Mouse (Mus musculus): ENCODE measurements around the gene Npr2. TPM values are rescaled to one million over a fixed set of nuclear protein-coding genes. Genes with fewer than 3 reads are reported as not detected.

Npr2 gene
- polyA plus RNA-seq, 1 experiment: 65.6 TPM

DNA sequence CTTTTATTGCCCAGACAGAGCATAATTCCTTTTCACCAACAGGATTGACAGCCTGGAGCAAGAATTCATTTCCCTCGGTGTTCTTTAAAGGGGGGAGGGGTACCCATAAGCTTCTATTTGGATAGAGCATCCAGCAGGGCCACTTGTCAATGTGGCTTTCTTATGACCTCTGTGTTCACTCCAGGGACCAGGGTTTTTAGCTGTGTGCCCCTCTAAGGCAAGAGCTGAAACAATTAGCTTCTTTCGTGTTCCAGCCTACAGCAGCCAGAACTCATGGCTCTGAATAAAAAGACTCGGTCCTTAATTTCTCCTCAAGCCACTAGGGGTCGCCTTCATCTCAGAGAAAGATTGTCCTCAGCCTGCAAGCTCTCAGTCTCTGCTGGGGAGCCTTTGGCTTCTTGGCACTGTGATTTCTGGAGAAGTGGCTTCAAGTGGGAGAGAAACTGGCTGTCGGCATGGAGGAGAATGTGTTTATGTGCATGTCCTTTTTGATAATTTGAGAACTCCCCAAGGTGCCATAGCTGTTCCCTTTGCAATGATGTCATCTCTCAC lies 1.6 kb upstream of the Npr2 start:
- TF ChIP-seq CTCF (IDR thresholded peaks at IDR 0.05; ENCODE audit: borderline replicate concordance, extremely low read depth, insufficient read depth, insufficient read length) (peak; percentile 88), POLR2A (IDR thresholded peaks at IDR 0.05; ENCODE audit: borderline replicate concordance, extremely low read depth, insufficient read depth, insufficient read length, poor library complexity, severe bottlenecking) (no peak)
- DNase-seq (ENCODE audit: low read depth): peak; percentile 96

DNA sequence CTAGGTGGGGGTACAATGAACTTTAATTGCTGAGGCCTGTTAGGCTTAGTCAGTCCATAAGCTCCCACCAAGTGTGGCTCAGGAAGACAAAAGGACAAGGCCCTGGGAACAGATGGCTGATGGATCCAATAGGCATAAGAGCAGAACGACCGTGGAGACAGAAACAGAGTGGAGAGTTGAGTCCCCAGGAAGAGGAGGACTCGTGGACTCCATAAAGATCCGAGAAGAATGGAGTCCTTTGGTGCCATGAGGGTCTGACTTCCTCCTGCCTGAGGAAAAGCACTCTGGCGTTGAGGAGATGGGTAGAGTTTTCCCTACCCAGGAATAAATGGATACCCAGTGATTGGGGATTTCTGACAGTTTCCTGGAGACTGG lies 1.1 kb upstream of the Npr2 start:
- TF ChIP-seq CTCF (IDR thresholded peaks at IDR 0.05; ENCODE audit: borderline replicate concordance, extremely low read depth, insufficient read depth, insufficient read length) (no peak), POLR2A (IDR thresholded peaks at IDR 0.05; ENCODE audit: borderline replicate concordance, extremely low read depth, insufficient read depth, insufficient read length, poor library complexity, severe bottlenecking) (no peak)
- peak; percentile 56 for DNase-seq (ENCODE audit: low read depth)

DNA sequence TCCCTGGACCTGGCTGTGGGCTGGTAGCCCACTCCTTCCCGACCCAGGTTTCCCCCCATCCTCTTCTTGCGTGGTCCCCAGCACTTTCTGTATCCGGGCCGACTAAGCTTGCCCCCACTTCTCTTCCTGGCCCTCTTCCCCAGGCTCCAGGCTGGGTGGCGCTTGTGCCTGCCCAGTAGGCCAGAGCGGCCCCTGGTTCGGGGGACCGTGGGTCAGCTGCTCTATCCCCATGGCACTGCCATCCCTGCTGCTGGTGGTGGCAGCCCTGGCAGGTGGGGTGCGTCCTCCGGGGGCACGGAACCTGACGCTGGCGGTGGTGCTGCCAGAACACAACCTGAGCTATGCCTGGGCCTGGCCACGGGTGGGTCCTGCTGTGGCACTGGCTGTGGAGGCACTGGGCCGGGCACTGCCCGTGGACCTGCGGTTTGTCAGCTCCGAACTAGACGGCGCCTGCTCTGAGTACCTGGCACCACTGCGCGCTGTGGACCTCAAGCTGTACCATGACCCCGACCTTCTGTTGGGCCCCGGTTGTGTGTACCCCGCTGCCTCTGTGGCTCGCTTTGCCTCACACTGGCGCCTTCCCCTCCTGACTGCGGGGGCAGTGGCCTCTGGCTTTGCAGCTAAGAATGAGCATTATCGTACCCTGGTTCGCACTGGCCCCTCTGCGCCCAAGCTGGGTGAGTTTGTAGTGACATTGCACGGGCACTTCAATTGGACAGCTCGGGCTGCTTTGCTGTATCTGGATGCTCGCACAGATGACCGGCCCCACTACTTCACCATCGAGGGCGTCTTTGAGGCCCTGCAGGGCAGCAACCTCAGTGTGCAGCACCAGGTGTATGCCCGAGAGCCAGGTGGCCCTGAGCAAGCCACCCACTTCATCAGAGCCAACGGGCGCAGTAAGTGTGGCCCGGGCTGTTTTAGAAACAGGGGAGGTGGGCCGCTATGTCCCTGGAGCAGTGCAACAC lies 503 bp downstream of the Npr2 start:
- no peak for DNase-seq (ENCODE audit: low read depth)
- TF ChIP-seq POLR2A (IDR thresholded peaks at IDR 0.05; ENCODE audit: borderline replicate concordance, extremely low read depth, insufficient read depth, insufficient read length, poor library complexity, severe bottlenecking): no peak
- TF ChIP-seq CTCF (IDR thresholded peaks at IDR 0.05; ENCODE audit: borderline replicate concordance, extremely low read depth, insufficient read depth, insufficient read length): no peak

GRCm38 (mm10) chr4:43633296-43633695 lies 1.6 kb downstream of the Npr2 start:
- TF ChIP-seq POLR2A (IDR thresholded peaks at IDR 0.05; ENCODE audit: borderline replicate concordance, extremely low read depth, insufficient read depth, insufficient read length, poor library complexity, severe bottlenecking) (no peak), CTCF (IDR thresholded peaks at IDR 0.05; ENCODE audit: borderline replicate concordance, extremely low read depth, insufficient read depth, insufficient read length) (no peak)
- peak; percentile 22 for DNase-seq (ENCODE audit: low read depth)

DNA sequence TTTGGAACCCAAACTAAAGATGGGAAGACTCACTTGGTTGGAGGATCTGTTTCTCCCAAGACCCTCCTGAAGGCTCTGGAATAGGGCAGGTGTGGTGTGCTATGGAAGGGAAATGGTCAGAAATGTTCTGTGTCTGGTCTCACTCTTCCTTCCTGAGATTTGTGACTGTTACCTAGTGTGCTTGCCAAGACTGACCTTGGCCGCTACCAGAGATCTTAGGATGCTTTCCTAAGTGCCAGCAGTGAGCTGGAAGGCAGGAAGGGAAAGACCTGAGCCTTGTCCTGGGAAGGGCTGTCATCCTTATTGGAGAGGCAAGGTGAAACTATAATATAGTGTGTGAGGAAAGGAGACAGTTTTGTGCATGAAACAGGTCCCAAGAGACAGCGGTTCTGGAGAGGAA lies 2.0 kb downstream of the Npr2 start:
- no peak for DNase-seq (ENCODE audit: low read depth)
- TF ChIP-seq POLR2A (IDR thresholded peaks at IDR 0.05; ENCODE audit: borderline replicate concordance, extremely low read depth, insufficient read depth, insufficient read length, poor library complexity, severe bottlenecking): no peak
- TF ChIP-seq CTCF (IDR thresholded peaks at IDR 0.05; ENCODE audit: borderline replicate concordance, extremely low read depth, insufficient read depth, insufficient read length): no peak

DNA sequence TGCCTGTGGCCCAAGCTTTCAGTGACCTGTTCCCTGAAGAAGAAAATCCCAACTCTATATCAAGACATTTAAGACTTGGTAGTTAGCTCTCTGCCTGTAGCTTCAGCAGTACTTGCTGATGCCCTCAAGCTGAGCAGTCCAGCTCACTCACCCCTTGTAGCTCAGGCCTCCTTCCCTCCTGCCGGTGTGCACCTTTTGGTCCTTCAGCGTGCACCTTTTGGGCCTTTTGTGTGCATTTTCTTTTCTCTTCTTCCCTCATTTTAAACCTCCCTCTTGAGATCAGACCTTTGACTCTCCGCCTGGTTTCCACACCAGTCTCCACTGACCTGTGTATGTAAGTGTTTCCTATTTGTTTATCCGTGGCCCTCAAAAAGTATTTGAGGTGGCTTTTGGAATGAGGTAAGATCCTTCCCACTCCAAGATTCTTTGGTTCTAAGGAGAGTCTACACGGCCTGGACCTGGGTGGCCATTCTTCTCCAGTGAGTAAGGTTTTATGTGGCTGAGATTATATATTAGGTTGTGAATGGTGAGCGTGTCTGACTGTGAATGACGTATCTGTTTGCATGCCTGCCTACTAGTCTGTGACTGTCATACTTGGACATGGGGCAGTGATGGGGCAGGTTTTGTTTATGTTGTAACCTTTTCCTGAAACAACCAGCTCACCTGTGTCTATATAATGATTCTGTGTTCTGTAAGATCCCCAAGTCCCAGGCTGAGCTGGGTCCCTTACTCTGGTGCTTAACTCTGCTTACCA lies 3.1 kb downstream of the Npr2 start:
- TF ChIP-seq CTCF (IDR thresholded peaks at IDR 0.05; ENCODE audit: borderline replicate concordance, extremely low read depth, insufficient read depth, insufficient read length): no peak
- TF ChIP-seq POLR2A (IDR thresholded peaks at IDR 0.05; ENCODE audit: borderline replicate concordance, extremely low read depth, insufficient read depth, insufficient read length, poor library complexity, severe bottlenecking): no peak

DNA sequence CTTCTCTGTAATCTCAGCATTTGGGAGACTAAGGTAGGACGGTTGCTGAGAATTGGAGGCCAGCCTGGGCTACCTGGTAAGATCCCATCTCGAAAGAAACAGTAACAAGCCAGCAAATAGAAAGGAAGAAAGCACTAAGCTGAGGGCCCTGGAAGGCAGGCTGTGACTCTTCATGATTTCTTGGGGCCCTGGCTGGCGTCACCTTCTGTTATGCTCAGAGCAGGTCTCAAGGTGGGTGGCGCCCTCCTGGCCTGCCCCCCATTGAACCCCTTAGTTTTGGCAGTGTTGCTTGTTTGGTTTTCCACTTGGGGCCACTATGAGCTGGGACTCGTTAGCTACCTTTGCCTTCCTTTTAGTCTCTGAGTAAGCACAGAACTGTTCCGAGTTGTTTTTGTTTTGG lies 5.0 kb downstream of the Npr2 start:
- no peak for DNase-seq (ENCODE audit: low read depth)
- TF ChIP-seq POLR2A (IDR thresholded peaks at IDR 0.05; ENCODE audit: borderline replicate concordance, extremely low read depth, insufficient read depth, insufficient read length, poor library complexity, severe bottlenecking): no peak
- TF ChIP-seq CTCF (IDR thresholded peaks at IDR 0.05; ENCODE audit: borderline replicate concordance, extremely low read depth, insufficient read depth, insufficient read length): no peak

More for the DNA sequence above, 3.1 kb downstream of the Npr2 start:
- DNase-seq (ENCODE audit: low read depth): no peak

DNA sequence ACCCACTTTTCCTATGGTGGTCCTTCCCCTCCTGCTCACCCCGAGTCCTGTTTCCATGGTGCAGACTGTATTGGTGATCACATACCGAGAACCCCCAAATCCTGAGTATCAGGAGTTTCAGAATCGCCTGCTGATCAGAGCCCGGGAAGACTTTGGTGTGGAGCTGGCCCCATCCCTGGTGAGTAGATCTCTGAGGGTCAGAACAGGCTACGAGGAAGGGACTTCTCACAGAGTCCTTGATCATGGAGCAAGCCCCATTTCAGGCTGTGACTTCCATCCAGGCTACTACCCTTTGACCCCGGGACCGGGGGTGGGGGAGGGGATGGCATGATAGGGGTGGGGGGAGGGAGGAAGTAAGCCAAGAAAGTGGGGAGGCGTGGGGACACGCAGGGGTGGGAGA lies 8.3 kb downstream of the Npr2 start:
- TF ChIP-seq POLR2A (IDR thresholded peaks at IDR 0.05; ENCODE audit: borderline replicate concordance, extremely low read depth, insufficient read depth, insufficient read length, poor library complexity, severe bottlenecking): no peak
- no peak for TF ChIP-seq CTCF (IDR thresholded peaks at IDR 0.05; ENCODE audit: borderline replicate concordance, extremely low read depth, insufficient read depth, insufficient read length)
- DNase-seq (ENCODE audit: low read depth): no peak

DNA sequence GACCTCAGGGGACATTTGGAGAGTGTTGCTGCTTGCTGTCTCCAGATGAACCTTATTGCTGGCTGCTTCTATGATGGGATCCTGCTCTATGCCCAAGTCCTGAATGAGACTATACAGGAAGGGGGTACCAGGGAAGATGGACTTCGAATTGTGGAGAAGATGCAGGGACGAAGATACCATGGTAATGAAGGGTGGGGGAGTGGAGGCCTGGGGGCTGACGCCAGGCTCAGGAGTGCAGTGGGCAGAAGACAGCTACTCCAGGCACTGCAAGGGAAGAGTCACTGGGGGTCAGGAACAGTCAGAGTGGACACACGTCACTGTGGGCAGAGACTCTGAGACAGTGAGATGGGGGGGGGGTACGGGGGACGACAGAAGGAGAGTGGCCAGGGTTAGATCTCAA lies 8.8 kb downstream of the Npr2 start:
- DNase-seq (ENCODE audit: low read depth): no peak
- TF ChIP-seq CTCF (IDR thresholded peaks at IDR 0.05; ENCODE audit: borderline replicate concordance, extremely low read depth, insufficient read depth, insufficient read length) (no peak), POLR2A (IDR thresholded peaks at IDR 0.05; ENCODE audit: borderline replicate concordance, extremely low read depth, insufficient read depth, insufficient read length, poor library complexity, severe bottlenecking) (no peak)

GRCm38 (mm10) chr4:43649783-43650182 lies 18.0 kb downstream of the Npr2 start:
- DNase-seq (ENCODE audit: low read depth): no peak
- TF ChIP-seq POLR2A (IDR thresholded peaks at IDR 0.05; ENCODE audit: borderline replicate concordance, extremely low read depth, insufficient read depth, insufficient read length, poor library complexity, severe bottlenecking) (no peak), CTCF (IDR thresholded peaks at IDR 0.05; ENCODE audit: borderline replicate concordance, extremely low read depth, insufficient read depth, insufficient read length) (peak; percentile 31; the same call in 1 of the 2 replicates)

- TF ChIP-seq POLR2A (IDR thresholded peaks at IDR 0.05; ENCODE audit: borderline replicate concordance, extremely low read depth, insufficient read depth, insufficient read length, poor library complexity, severe bottlenecking): no peak
- no peak for TF ChIP-seq CTCF (IDR thresholded peaks at IDR 0.05; ENCODE audit: borderline replicate concordance, extremely low read depth, insufficient read depth, insufficient read length)
- DNase-seq (ENCODE audit: low read depth): no peak
These were observed 21.0 kb downstream of the Npr2 start for GRCm38 (mm10) chr4:43652726-43653125.
